Mouse (Mus musculus) cortical plate, adult 2 months (tissue): ENCODE results near the gene Pdss2.

Experiments used
- CTCF ChIP-seq: fragments of 200-500 bp; IDR thresholded peaks from 2 replicates; pipeline ENCODE4 v1.5.1; 2011; ENCODE audit warnings: mild to moderate bottlenecking, control low read depth, low read length; ENCODE audit not compliant: insufficient read depth; ENCODE audit errors: extremely low read depth
- POLR2A ChIP-seq: fragments of 200-500 bp; IDR thresholded peaks from 2 replicates; pipeline ENCODE4 v1.6.1; 2011; ENCODE audit warnings: mild to moderate bottlenecking, low read length, control low read depth; ENCODE audit not compliant: insufficient read depth; ENCODE audit errors: extremely low read depth

DNA sequence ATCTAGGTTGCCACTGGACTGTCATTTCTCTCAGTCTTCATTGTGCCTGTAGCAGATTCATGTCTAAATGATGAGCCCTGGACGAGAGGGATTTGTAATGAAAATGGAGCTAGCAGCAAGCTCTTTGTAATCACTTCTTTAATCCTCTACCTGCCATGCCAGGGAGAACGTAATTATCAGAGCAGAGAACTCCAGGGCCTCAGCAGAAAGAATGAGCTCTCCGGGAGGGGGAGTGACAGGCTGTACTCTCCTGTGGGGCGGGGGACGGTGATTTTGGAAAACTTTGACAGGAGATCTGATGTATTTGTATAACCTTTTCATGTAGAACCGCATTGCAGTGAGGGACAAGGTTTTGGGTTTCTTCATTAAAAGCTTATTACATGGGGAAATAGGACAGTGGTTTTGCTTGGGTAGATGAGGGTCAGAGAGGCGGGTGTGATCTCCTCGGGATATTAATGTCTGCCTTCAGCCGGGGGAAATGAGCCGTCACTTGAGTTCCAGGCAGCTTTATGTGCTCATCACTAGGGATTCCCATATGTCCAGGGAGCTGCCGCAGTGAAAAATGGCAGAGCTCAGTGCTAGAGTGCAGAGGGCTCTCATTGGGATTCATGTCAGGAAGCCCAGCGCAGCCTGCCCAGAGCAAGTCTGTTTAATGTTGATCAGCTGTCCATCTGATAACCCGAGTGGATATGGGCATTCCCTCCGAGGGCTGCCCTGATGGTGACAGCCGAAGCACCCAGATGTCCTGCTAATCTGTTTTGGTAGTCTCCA, 110.8 kb downstream of the Pdss2 start:
- TF ChIP-seq CTCF: no peak
- no peak for TF ChIP-seq POLR2A
